Mouse (Mus musculus): Measurements from ENCODE around the gene Antxr1.

Gene Antxr1

GRCm38 (mm10) chr6:87292911-87293851, 42.4 kb downstream of the Antxr1 start:
- no peak for DNase-seq (ENCODE audit: low spot score in 2 of 2)

GRCm38 (mm10) chr6:87287251-87287650, 48.4 kb downstream of the Antxr1 start:
- no peak for DNase-seq (ENCODE audit: low spot score in 2 of 2)

DNA sequence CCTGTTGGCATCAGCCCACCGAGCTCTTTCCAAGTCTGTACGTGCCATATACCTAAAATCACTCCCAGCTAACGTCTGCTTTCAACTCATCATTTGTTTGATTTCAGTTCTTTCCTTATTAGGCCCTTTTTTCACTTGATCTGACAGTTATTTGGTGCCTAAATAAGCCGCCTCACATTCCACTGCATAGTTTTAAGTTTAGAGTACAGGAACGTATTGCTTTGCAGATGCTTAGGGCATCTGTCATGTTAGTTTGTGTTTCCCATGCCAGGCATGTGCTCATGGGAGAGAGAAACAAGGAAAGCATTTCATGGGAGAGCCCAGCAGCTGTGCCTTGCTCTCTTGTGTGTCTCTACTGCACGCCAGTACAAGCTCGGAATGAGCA, 50.3 kb downstream of the Antxr1 start:
- no peak for DNase-seq (ENCODE audit: low spot score in 2 of 2)

DNA sequence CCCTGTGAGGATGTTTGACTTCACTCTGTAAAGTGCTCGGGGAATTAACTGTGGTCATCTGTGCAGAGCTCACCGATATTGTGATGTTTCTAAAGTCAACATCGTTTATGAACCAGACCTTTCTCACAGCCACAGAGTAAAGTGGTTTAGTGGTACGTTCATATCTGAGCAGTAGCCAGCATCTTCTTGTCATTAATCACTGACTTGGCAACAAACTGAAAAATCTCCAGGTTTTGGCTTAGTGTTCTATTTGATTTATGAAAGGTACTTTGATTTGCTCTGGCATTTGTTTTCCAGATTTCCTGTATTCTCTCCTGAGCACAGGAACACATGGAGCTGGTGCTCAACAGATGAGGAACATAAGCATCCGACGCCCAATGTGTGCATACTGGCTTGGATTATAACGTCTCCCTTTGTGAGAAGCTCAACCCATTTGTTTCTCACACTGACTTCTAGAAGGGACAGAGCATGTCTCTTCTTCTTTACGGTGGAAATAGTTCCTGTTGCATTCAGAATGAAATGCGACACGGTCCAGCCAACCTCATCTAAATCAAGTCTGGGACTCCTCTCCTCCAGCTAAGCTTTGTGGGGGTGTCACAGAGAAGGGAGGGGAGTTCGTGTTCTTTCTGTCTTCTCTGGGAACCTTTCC, 50.8 kb downstream of the Antxr1 start:
- no peak for DNase-seq (ENCODE audit: low spot score in 2 of 2)

DNA sequence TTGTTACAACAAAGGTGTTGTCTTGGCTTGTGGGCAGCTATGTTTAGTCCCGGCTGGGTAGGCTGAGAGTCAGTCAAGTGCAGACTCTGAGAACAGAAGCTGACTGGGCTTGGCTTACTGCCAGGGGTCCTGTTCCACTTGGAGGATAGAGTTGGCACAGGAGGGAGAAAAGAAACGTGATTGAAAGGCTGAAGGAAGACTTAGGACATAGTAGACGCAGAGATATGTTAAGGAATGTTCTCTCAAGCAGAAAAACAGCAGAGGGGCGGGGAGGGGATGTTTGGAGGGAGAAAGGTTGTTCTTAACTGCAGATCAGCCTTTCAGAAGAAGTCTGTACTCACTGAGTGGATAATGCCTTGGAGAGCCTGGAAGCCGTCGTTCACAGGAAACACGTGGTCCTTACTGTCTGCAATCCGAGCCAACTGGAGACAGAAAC, 53.3 kb downstream of the Antxr1 start:
- DNase-seq (ENCODE audit: low spot score in 2 of 2): no peak

DNA sequence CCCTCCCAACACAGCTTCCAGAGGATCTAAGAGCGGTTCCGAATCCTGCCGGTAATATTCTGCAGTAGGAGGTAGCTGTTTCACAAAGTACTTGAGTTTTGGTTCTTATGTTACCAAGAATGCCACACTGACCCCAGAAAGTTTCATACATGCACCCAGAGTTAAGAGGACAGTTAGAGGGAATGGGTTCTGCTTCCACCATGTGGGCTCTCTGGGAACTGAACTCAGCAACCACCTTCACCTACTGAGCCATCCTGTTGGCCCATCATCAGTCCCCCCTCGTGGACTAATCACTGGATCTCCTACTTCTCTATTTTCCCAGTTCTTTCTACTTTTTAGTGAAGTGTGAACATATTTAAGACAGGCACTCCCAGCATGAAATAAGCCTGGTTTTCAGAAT, 53.9 kb downstream of the Antxr1 start:
- no peak for DNase-seq (ENCODE audit: low spot score in 2 of 2)

DNA sequence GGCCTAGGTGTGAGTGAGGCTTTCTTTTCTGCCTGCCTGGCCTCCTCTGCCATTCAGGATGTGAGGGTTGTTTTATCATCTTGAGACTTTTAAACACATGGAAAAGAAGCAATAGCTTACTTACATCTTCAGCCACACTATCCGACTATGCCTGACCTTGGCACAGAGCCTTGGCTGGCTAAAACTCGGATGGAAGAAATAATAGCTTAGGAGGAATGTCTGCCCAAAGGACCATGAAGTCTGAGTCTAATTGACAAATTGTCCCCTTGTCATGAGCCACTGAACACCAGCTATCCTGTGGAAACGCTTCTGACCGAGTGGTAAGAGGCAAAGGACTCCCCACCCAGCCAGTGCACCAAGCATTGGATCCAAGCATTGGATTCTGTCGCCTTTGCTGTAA, 57.5 kb downstream of the Antxr1 start:
- DNase-seq (ENCODE audit: low spot score in 2 of 2): no peak

GRCm38 (mm10) chr6:87277527-87277926, 58.1 kb downstream of the Antxr1 start:
- DNase-seq (ENCODE audit: low spot score in 2 of 2): peak; percentile 45 to 48

DNA sequence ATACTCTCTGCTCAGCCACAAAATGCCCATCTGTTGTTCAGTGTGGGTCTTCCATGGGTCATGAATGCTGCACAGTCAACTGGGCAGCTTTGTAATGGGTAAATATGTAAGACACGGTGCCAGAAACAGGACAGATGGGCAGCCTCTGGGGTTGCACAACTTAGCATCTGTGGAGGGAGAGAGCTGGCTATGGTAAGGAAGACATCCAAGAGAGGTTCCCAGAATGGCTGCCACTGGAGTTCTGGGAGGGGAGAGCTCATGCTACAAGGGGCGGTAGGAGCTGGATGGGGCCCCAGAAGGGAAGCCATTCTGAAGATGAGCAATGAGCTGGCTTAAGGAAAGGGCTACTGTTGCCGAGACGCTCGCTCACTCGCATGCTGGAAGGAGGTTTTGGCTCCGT, 58.7 kb downstream of the Antxr1 start:
- no peak for DNase-seq (ENCODE audit: low spot score in 2 of 2)

GRCm38 (mm10) chr6:87274779-87275178, 60.8 kb downstream of the Antxr1 start:
- no peak for DNase-seq (ENCODE audit: low spot score in 2 of 2)

GRCm38 (mm10) chr6:87273791-87274190, 61.8 kb downstream of the Antxr1 start:
- no peak for DNase-seq (ENCODE audit: low spot score in 2 of 2)

DNA sequence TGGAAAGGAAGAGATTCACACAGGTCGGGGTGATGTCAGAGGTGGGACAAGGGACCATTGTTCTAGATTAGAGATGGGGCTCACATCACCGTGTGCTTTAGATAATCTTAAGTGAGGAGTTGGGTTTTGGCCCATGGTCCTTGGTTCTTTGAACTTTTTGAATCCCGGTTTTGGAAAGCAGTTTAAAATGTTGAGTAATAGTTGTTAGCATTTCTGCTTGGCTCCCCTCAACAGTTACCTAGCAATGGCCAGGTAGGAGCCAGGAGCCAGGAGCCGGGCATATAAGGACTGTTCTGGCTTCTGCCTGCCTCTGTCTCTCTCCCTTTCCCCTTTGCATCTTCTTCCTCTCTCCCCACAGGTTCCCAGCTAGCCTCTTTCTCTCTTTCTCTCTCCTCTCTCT, 62.5 kb downstream of the Antxr1 start:
- no peak for DNase-seq (ENCODE audit: low spot score in 2 of 2)

DNA sequence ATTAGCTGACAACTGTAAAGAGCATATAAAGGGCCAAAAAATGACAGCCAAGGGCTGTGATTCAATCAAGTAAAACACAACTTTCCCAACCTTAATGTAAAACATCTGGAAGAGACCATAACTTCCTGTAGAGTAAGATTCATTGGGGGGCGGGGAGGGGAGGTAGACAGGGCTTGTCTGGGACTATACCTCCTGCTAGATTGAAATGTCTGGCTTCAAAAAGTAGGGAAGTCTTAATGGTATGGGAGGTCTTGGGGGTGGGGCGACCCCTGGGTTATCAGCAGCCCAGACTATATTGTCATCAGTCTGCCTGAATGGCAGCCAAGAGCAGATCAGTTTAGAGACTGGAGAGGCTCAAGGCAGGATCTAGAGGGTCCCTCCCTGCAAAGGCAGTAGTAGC, 63.4 kb downstream of the Antxr1 start:
- no peak for DNase-seq (ENCODE audit: low spot score in 2 of 2)

GRCm38 (mm10) chr6:87270452-87270851, 65.2 kb downstream of the Antxr1 start:
- DNase-seq (ENCODE audit: low spot score in 2 of 2): no peak

- DNase-seq (ENCODE audit: low spot score in 2 of 2): no peak
These were observed 65.7 kb downstream of the Antxr1 start for GRCm38 (mm10) chr6:87269950-87270349.

DNA sequence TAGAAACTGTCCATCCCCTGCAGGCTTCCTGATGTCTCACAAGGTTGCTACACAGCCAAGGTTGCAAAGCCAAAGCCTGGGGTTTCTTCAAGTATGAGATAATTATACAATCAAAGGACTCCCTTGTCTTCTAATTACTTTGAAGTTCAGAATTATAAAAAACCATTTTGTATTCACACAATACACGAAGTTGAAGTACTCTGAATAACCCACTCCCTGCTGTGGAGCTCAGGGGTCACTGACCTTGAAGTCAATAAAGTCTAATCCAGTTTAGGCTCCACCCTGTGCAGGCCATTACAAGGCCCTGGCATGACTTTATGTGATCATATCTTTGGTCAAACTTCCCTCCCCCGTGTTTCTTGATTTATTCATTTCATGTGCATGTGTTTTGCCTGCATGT, 73.0 kb downstream of the Antxr1 start:
- no peak for DNase-seq (ENCODE audit: low spot score in 2 of 2)

DNA sequence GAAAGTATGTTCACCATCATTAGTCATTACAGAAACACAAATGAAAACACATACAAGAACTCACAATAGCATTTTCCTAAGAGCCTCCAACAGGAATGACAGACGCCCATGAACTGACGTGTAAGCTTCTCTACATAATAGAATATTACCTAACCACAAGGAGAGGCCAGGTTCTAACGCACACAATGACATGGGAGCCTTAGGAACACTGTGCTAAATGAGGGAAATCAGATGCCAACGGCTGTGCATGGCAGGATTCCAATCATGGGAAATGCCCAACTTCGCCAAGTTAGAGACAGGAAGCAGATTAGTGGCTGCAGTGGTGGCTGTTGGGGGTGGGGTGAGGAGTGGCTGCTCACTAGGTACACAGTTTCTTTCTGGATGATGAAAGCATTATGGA, 76.6 kb downstream of the Antxr1 start:
- no peak for DNase-seq (ENCODE audit: low spot score in 2 of 2)

DNA sequence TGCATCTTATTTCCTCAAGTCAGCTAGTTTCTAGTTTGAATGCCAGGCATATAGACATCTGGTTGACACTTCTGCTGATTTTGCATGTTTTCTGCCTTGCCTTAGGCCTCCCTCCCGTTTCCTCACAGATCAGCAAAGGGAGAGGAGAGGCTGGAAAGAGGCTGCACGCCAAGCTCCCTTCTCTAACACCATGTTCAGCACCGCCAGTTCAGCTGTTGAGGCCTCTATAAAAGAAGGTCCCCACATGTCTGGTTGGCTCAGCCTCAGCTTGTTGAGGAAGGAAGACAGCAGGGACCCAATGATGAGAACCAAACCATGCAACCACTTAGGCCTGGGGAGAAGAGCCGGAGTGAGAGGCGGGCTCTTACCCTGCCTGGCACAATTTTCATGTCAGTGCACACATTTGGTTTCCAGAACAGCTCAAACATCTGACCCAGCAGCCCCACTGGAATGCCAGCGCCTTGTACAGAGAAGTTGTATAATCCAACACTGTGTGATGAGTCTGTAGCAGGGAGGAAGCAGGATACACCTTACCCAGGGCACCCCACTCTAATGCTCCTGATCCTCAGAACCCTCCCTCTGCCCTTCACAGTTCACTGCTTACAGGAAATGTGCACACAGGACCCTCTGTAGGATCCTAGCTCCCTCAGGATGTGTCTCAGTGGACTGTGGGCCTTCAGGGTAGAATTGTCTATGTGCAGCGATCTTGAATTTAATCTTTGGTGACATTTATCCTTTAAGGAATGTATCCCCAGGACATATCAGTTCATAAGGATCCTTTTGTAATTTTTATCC, 77.4 kb downstream of the Antxr1 start:
- DNase-seq (ENCODE audit: low spot score in 2 of 2): no peak

- no peak for DNase-seq (ENCODE audit: low spot score in 2 of 2)
These were observed 78.2 kb downstream of the Antxr1 start for GRCm38 (mm10) chr6:87257471-87257870.

- no peak for DNase-seq (ENCODE audit: low spot score in 2 of 2)
These were observed 80.0 kb downstream of the Antxr1 start for GRCm38 (mm10) chr6:87255668-87256067.

- no peak for DNase-seq (ENCODE audit: low spot score in 2 of 2)
These were observed 80.9 kb downstream of the Antxr1 start for GRCm38 (mm10) chr6:87254756-87255155.

GRCm38 (mm10) chr6:87251716-87252115, 83.9 kb downstream of the Antxr1 start:
- DNase-seq (ENCODE audit: low spot score in 2 of 2): no peak
